Mouse (Mus musculus) C2C12 (cell line): Measurements from ENCODE around the gene Thoc7.

Experiments
- CEBPB ChIP-seq: IDR thresholded peaks from one replicate; pipeline ENCODE4 v1.6.1; 2011; ENCODE audit warnings: low read depth, mild to moderate bottlenecking, control low read depth, moderate library complexity
- CTCF ChIP-seq: IDR thresholded peaks from one replicate; pipeline ENCODE4 v1.5.1; 2011; ENCODE audit not compliant: control insufficient read depth, insufficient read depth, insufficient read length
- FOSL1 ChIP-seq: IDR thresholded peaks from one replicate; pipeline ENCODE4 v1.8.0; 2011; ENCODE audit warnings: mild to moderate bottlenecking, low read length; ENCODE audit not compliant: poor library complexity, insufficient read depth, severe bottlenecking
- MAX ChIP-seq: IDR thresholded peaks from one replicate; pipeline ENCODE4 v1.6.1; 2011; ENCODE audit warnings: mild to moderate bottlenecking, control low read depth
- MYOG ChIP-seq: IDR thresholded peaks from one replicate; pipeline ENCODE4 v1.6.1; 2011; ENCODE audit not compliant: control insufficient read depth, insufficient read length; ENCODE audit errors: extremely low read depth
- USF1 ChIP-seq: IDR thresholded peaks from one replicate; pipeline ENCODE4 v1.6.1; 2011; ENCODE audit warnings: low read depth, mild to moderate bottlenecking, control low read depth, moderate library complexity

DNA sequence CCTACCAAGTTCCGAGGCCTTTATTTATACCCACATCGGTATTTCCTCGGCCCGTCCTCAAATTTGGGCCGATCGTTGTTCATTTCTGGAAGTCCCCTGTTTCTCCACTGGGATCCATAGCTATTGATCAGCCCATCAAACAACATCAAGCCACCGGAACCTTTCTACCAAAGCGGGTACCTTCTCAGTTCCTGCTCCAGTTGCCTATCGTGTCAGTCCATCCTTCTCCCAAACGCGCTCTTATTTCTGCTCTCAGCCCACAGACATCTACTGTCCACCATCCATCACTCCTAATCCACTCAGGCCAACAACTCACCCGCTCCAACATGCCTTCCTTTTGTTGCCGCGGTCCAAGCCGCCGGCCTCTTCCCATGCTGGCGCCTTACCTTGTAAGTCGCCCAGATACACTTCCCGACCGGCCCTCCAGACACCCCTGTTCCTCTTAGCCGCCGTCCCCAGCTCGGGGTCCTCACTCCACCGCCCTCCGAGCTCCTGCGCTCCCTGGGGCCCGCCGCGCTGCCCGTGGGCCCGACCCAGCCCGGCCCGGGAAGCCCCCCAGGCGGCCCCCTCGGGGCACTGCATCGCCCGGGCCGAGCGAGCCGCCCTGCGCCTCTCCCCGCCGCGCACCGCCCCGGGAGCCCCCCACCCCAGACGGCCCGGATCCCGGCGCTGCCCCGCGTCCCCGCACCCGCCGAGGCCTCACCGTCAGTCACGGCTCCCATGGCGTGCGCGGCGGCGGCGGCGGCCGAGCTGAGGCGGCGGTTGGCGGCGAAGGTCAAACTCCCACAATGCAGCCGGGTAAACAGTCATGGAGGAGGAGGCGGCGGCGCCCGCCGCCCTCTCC is 948 bp downstream of the Thoc7 start:
- TF ChIP-seq USF1 = no peak
- no peak for TF ChIP-seq CTCF
- no peak for TF ChIP-seq MYOG
- TF ChIP-seq MAX = no peak
- TF ChIP-seq FOSL1 = no peak
- TF ChIP-seq CEBPB = no peak
